Mouse (Mus musculus) kidney, embryonic 15.5 days (tissue): Measurements from ENCODE around the gene Wnt3a. TPM values are rescaled to one million over a fixed set of nuclear protein-coding genes. Genes with fewer than 3 reads are reported as not detected.
"Not testable (repeated sequence)": the region's sequence is repeated elsewhere in the genome, so short reads cannot be mapped to it uniquely, and the experiment has no call there.

Experiments
- ATAC-seq: fragments of 200-750 bp; cut with Nextera tagmentation; replicated peaks from 2 replicates; pipeline ENCODE4 v1.8.0; 2017; ENCODE audit warnings: moderate TSS enrichment; ENCODE audit not compliant: low FRiP score
- H3K27ac ChIP-seq: fragments of 300-500 bp; sonication (generic); 2 replicates; pipeline ENCODE4 v1.5.1; 2015; ENCODE audit warnings: mild to moderate bottlenecking, inconsistent platforms
- H3K27me3 ChIP-seq: fragments of 300-500 bp; sonication (generic); 2 replicates; pipeline ENCODE4 v1.6.1; 2015; ENCODE audit warnings: inconsistent platforms
- H3K36me3 ChIP-seq: fragments of 300-500 bp; sonication (generic); 2 replicates; pipeline ENCODE4 v1.6.1; 2015; ENCODE audit warnings: inconsistent platforms
- H3K4me1 ChIP-seq: fragments of 300-500 bp; sonication (generic); 2 replicates; pipeline ENCODE4 v1.6.1; 2015; ENCODE audit warnings: inconsistent platforms
- H3K4me2 ChIP-seq: fragments of 300-500 bp; sonication (generic); 2 replicates; pipeline ENCODE4 v1.6.1; 2015; ENCODE audit warnings: moderate library complexity, mild to moderate bottlenecking, inconsistent platforms
- H3K4me3 ChIP-seq: fragments of 300-500 bp; sonication (generic); replicated peaks from 2 replicates; pipeline ENCODE4 v1.5.1; 2015; ENCODE audit warnings: mild to moderate bottlenecking, inconsistent platforms
- H3K9ac ChIP-seq: fragments of 300-500 bp; sonication (generic); 2 replicates; pipeline ENCODE4 v1.6.1; 2015; ENCODE audit warnings: mild to moderate bottlenecking, inconsistent platforms
- H3K9me3 ChIP-seq: fragments of 300-500 bp; sonication (generic); replicated peaks from 2 replicates; pipeline ENCODE4 v1.6.1; 2016; ENCODE audit warnings: inconsistent platforms
- WGBS: fragments of 180-500 bp; shearing (Covaris S2); methylation state at CpG from one replicate; pipeline ENCODE4 v1.1.7; 2015; ENCODE audit warnings: mixed read lengths; 5-methylcytosine and 5-hydroxymethylcytosine counted together
- polyA plus RNA-seq: library from polyadenylated mRNA; unstranded; fragments of >200 nt; fragmentation: Nextera tagmentation; extraction: Ambion mirVana; gene quantifications from 2 replicates; pipeline ENCODE4 v1.2.1, GENCODE M21; 2015

Gene Wnt3a
- polyA plus RNA-seq, 1 experiment from 2014 or later, result not detected

GRCm38 (mm10) chr11:59306461-59307421 is 16.2 kb upstream of the Wnt3a start, which contains the start of gene Wnt9a:
Gene Wnt9a, plus strand, starts transcription at chr11:59306928.
- ATAC-seq, result peak; percentile 69
- Histone ChIP-seq H3K4me2 (peak within 1 kb of the TSS; percentile 99), H3K9me3 (no peaks in the 10 kb centered on the region), H3K27ac (peak within 1 kb of the TSS; percentile 9; the same call in 1 of the 2 replicates), H3K4me1 (peaks cover 51% of the 10 kb centered on the region), H3K36me3 (no peaks in the 10 kb centered on the region), H3K27me3 (peaks cover 75% of the 10 kb centered on the region), H3K9ac (peak within 1 kb of the TSS; percentile 59), H3K4me3 (peak within 1 kb of the TSS; percentile 68)
- under 1% methylated on average over 119 of the region's 128 CpGs for WGBS

DNA sequence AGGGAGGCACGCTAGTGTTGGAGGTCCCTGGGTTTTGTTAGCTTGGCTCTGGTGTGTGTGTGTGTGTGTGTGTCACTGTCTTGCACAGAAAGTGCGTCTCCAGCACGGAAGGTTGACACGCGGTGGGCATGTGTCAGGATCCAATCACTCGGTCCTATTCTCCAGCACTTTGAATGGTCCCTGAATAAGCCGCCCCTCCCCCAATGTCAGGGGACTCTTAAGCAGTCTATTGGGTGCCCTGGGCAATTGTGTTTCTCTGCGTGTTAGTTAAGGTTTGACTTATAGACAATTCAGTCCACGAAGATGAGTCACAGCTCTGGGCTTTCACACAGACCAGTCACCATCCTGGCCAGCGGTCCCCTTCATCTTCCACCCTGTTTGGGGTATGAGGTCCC is 15.3 kb upstream of the Wnt3a start:
- peaks cover 48% of the 10 kb centered on the region for H3K4me1 ChIP-seq
- no peak for ATAC-seq
- no peaks in the 10 kb centered on the region for H3K36me3 ChIP-seq
- H3K4me2 ChIP-seq, result peak overlapping the region; percentile 99
- peak overlapping the region; percentile 68 for H3K4me3 ChIP-seq
- H3K9me3 ChIP-seq, result no peaks in the 10 kb centered on the region
- H3K9ac ChIP-seq, result no peak overlapping the region
- peaks cover 78% of the 10 kb centered on the region for H3K27me3 ChIP-seq
- 4% methylated on average over 10 of the region's 10 CpGs for WGBS
- no peak overlapping the region for H3K27ac ChIP-seq

DNA sequence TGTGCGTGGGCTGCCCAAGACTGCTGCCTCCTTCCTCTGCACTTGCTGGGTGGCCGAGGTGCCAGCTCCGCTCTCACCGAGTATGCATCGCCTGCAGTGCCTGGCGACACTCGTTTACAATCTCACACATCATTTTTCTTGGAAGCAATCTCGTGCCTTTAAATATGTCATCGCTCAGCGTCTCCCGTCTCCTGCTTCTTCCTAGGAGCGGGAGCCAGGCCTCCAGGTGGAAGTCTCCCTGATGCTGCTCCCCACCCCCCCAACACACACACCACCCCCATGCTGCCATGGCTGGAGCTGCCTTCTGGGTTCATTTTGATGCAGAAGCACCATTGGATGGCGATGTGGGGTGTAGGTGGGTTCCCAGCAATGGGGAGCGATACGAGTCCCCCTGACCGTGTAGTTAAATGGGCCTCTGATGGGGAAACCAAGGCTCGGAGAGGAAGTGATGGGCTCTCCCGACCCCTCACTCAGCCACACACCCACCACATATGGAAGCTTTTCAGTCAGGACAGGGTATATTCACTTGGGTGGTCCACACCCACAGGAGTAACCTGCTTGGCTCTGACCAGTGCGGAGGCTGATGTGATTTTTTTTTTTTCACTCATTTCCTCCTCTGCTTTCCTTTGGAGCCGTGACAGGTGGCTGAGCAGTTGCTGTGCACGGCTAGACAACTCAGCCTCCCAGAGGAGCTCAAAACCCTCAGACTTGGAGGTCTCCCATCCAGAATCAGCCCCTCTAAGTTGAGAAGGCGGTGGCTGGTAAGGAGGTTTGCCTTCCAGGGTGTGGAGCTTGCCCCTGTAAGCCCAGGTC is 14.7 kb upstream of the Wnt3a start:
- peaks cover 83% of the 10 kb centered on the region for H3K27me3 ChIP-seq

DNA sequence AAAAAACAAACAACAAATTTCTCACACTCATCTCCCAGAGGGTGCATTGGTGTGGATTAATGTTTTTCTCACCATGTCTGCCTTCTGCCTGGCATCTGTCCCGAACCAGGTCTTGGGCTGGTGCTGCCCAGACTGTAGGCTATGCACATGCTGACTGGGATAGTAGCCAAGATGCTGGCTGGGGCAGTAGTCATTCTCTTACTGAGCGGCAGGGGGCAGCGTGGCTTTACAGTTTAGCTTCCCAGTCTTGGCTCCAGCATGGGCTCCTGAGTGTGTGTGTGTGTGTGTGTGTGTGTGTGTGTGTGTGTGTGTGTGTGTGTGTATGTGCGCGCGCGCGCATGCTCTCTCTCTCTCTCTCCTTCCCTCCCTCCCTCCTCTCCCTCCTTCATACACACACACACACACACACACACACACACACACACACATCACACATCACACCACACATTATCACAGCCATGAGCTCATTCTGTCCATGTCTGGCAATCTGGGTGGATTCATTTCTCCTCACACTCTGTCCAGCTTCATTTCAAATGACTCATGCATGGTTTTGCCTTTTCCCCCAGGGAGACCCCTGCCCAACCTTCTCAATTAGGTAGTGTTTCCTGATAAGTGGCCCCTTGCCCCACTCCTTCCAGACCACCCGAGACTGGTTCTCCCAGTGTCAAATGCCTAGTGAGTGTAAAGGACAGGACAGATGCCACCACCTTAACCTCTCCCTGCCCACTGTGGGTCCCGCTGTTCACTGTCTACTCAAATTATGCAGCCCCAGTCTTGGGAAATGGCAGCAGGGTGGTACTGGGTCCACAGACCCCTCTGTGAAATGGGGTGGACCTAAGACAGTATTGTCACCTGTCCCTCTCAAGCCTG is 12.4 kb upstream of the Wnt3a start:
- Histone ChIP-seq H3K4me2 (no peak overlapping the region), H3K9me3 (no peaks in the 10 kb centered on the region), H3K9ac (no peak overlapping the region), H3K4me1 (peaks cover 29% of the 10 kb centered on the region), H3K36me3 (no peaks in the 10 kb centered on the region), H3K27ac (no peak overlapping the region), H3K4me3 (no peak overlapping the region), H3K27me3 (peaks cover 86% of the 10 kb centered on the region)
- WGBS, result 26% methylated on average over 10 of the region's 10 CpGs
- ATAC-seq, result no peak

More for the DNA sequence above, 14.7 kb upstream of the Wnt3a start:
- WGBS, result 35% methylated on average over 22 of the region's 22 CpGs
- no peak overlapping the region for H3K27ac ChIP-seq
- no peaks in the 10 kb centered on the region for H3K9me3 ChIP-seq
- H3K4me3 ChIP-seq, result no peak overlapping the region
- H3K36me3 ChIP-seq, result no peaks in the 10 kb centered on the region
- H3K4me1 ChIP-seq, result peaks cover 48% of the 10 kb centered on the region
- H3K9ac ChIP-seq, result no peak overlapping the region
- ATAC-seq, result no peak
- H3K4me2 ChIP-seq, result peak overlapping the region; percentile 99; the same call in 1 of the 2 replicates

DNA sequence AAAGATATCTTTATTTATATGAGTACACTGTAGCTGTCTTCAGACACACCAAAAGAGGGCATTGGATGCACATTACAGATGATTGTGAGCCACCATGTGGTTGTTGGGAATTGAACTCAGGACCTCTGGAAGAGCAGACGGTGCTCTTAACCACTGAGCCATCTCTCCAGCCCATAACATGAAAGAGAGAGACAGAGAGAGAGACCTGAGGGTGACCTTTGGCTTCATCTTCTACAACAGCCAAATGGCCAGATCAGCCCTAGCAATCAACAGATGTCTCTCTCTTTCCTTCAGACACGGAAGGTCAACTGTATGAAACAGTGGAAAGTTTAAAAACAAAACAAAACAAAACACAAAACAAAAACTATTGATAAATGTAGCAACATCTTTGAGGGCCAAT is 10.5 kb upstream of the Wnt3a start:
- H3K27ac ChIP-seq, H3K9me3 ChIP-seq, H3K4me2 ChIP-seq, H3K4me3 ChIP-seq, ATAC-seq, H3K9ac ChIP-seq, H3K36me3 ChIP-seq: not testable (repeated sequence)
- peaks cover 12% of the 10 kb centered on the region for H3K4me1 ChIP-seq
- peaks cover 86% of the 10 kb centered on the region for H3K27me3 ChIP-seq
- 46% methylated on average over 2 of the region's 2 CpGs for WGBS

GRCm38 (mm10) chr11:59300185-59300584 is 9.6 kb upstream of the Wnt3a start:
- no peak for ATAC-seq
- H3K9me3 ChIP-seq, result no peaks in the 10 kb centered on the region
- H3K4me2 ChIP-seq, result no peak overlapping the region
- WGBS, result 24% methylated on average over 3 of the region's 3 CpGs
- H3K9ac ChIP-seq, result no peak overlapping the region
- peaks cover 3% of the 10 kb centered on the region for H3K4me1 ChIP-seq
- no peak overlapping the region for H3K4me3 ChIP-seq
- no peak overlapping the region for H3K27ac ChIP-seq
- no peaks in the 10 kb centered on the region for H3K36me3 ChIP-seq
- H3K27me3 ChIP-seq, result peaks cover 86% of the 10 kb centered on the region

DNA sequence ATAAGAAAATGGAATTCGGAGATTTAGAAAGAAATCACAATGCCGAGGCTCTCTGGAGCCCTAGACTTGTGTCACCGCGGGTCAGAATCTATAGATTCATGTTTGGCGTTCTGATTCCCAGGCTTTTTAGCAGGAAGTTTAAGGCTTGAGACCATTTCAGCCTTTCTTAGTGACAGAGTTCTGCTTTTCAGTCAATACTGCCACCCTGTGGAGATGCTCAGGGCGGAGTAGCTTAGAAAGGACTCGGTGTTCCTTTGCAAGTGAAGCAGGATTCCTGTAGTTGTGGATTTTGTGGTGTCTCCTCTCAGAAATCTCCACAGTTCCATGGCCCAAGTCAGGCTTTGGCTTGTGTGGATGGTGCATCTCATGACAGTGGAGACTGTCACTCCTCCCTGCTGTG is 7.4 kb upstream of the Wnt3a start:
- no peaks in the 10 kb centered on the region for H3K9me3 ChIP-seq
- H3K27me3 ChIP-seq, result peaks cover 85% of the 10 kb centered on the region
- no peak for ATAC-seq
- no peak overlapping the region for H3K4me3 ChIP-seq
- no peaks in the 10 kb centered on the region for H3K4me1 ChIP-seq
- H3K4me2 ChIP-seq, result no peak overlapping the region
- H3K36me3 ChIP-seq, result no peaks in the 10 kb centered on the region
- 19% methylated on average over 7 of the region's 7 CpGs for WGBS
- H3K27ac ChIP-seq, result no peak overlapping the region
- H3K9ac ChIP-seq, result no peak overlapping the region

DNA sequence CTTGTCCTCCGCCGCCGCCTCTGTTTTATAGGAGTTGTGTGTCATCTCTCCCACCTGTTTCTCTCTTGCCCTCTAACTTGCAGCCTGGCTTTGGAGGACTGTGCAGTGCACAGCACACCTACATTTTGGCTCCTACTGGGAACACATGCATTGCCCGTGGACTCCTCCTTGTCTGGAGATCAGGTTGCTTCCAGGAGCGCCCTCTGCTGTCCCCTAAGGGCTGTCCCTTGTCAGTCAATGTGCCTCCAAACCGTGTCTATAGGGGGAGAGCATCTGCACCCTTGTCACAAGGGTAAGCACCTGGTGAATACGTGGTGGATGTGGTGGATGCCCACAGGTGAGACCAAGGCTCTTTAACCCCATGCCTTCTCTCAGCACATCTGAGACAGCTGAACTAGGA is 3.1 kb upstream of the Wnt3a start:
- no peak for ATAC-seq

GRCm38 (mm10) chr11:59289706-59290105 is 846 bp downstream of the Wnt3a start:
- H3K4me2 ChIP-seq, result peak overlapping the region; percentile 60; the same call in 1 of the 2 replicates
- H3K36me3 ChIP-seq, result no peaks in the 10 kb centered on the region
- H3K4me3 ChIP-seq, result 0 out of 2 replicates have a peak overlapping the region, but pooled peaks have one; percentile 40
- under 1% methylated on average over 25 of the region's 25 CpGs for WGBS
- no peaks in the 10 kb centered on the region for H3K9me3 ChIP-seq
- H3K9ac ChIP-seq, result no peak overlapping the region
- ATAC-seq, result no peak
- peaks cover 22% of the 10 kb centered on the region for H3K4me1 ChIP-seq
- no peak overlapping the region for H3K27ac ChIP-seq
- peaks cover 91% of the 10 kb centered on the region for H3K27me3 ChIP-seq

More for the DNA sequence above, 3.1 kb upstream of the Wnt3a start:
- Histone ChIP-seq H3K4me2 (no peak overlapping the region), H3K27ac (no peak overlapping the region), H3K9ac (no peak overlapping the region), H3K9me3 (no peaks in the 10 kb centered on the region), H3K27me3 (peaks cover 96% of the 10 kb centered on the region), H3K4me3 (no peak overlapping the region), H3K4me1 (peaks cover 22% of the 10 kb centered on the region), H3K36me3 (no peaks in the 10 kb centered on the region)
- WGBS, result 28% methylated on average over 7 of the region's 7 CpGs

- ATAC-seq, result no peak
- peaks cover 74% of the 10 kb centered on the region for H3K27me3 ChIP-seq
- peaks cover 4% of the 10 kb centered on the region for H3K4me1 ChIP-seq
- H3K4me2 ChIP-seq, result no peak overlapping the region
- H3K9ac ChIP-seq, result no peak overlapping the region
- H3K36me3 ChIP-seq, result no peaks in the 10 kb centered on the region
- 39% methylated on average over 14 of the region's 14 CpGs for WGBS
- no peaks in the 10 kb centered on the region for H3K9me3 ChIP-seq
- no peak overlapping the region for H3K27ac ChIP-seq
- no peak overlapping the region for H3K4me3 ChIP-seq
These were observed 6.4 kb downstream of the Wnt3a start for GRCm38 (mm10) chr11:59284146-59284545.

DNA sequence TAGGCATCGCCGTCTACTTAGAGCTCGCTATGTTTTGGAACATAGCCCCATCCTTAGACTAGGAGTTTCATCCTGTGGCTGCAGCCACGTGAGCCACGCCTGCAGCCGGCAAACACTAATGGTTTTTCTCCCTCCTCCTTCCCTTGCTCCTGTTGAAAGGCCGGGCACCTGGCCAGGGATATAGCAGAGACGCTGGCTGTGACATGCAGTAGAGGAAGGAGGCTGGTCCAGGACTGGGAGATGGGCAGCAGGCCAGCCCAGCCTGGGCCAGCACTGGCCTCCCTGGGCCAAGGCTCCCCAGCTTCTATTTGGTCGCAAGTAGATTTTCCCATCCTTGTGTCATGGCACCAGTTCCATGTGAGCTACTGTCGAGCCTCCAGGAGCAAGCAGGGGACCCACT is 7.6 kb downstream of the Wnt3a start:
- no peak overlapping the region for H3K4me3 ChIP-seq
- 74% methylated on average over 10 of the region's 10 CpGs for WGBS
- H3K27me3 ChIP-seq, result peaks cover 62% of the 10 kb centered on the region
- no peaks in the 10 kb centered on the region for H3K9me3 ChIP-seq
- no peaks in the 10 kb centered on the region for H3K36me3 ChIP-seq
- H3K4me2 ChIP-seq, result no peak overlapping the region
- no peak for ATAC-seq
- no peaks in the 10 kb centered on the region for H3K4me1 ChIP-seq
- no peak overlapping the region for H3K27ac ChIP-seq
- no peak overlapping the region for H3K9ac ChIP-seq
